Mouse (Mus musculus): ENCODE data around the gene Hk3. TPM values are rescaled to one million over a fixed set of nuclear protein-coding genes. Genes with fewer than 3 reads are reported as not detected.

The Hk3 gene
- polyA plus RNA-seq, 1 experiment from 2014 or later, result 1.2 TPM

- Histone ChIP-seq H3K36me3 (ENCODE audit: insufficient read depth) (no peaks in the 10 kb centered on the region), H3K9me3 (ENCODE audit: low read depth, low read length) (no peaks in the 10 kb centered on the region), H3K4me1 (ENCODE audit: insufficient read depth) (0 out of 2 replicates have a peak, but pooled peaks cover 7% of the 10 kb centered on the region), H3K9ac (no peak overlapping the region), H3K4me2 (no peak overlapping the region), H3K4me3 (ENCODE audit: low read depth, low read length) (no peak overlapping the region), H3K27me3 (ENCODE audit: insufficient read depth, low read length) (no peaks in the 10 kb centered on the region), H3K27ac (ENCODE audit: low read depth) (no peak overlapping the region)
- TF ChIP-seq CTCF (IDR thresholded peaks at IDR 0.05; ENCODE audit: low read depth), result peak; percentile 34; the same call in 1 of the 2 replicates
- DNase-seq (peak; percentile 63), ATAC-seq (ENCODE audit: insufficient read depth) (peak; percentile 55)
- WGBS, result 46% methylated on average over 11 of the region's 11 CpGs
Measured at GRCm38 (mm10) chr13:55004646-55005045, 16.5 kb downstream of the Hk3 start.

- H3K36me3 ChIP-seq (ENCODE audit: insufficient read depth), result no peaks in the 10 kb centered on the region
- H3K27ac ChIP-seq (ENCODE audit: low read depth), result no peak overlapping the region
- H3K9ac ChIP-seq, result no peak overlapping the region
- WGBS, result 72% methylated on average over 10 of the region's 10 CpGs
- no peak for ATAC-seq (ENCODE audit: insufficient read depth)
- no peak overlapping the region for H3K4me2 ChIP-seq
- no peaks in the 10 kb centered on the region for H3K27me3 ChIP-seq (ENCODE audit: insufficient read depth, low read length)
- TF ChIP-seq CTCF (IDR thresholded peaks at IDR 0.05; ENCODE audit: low read depth), result no peak
- H3K9me3 ChIP-seq (ENCODE audit: low read depth, low read length), result no peaks in the 10 kb centered on the region
- no peak for DNase-seq
- H3K4me3 ChIP-seq (ENCODE audit: low read depth, low read length), result no peak overlapping the region
- H3K4me1 ChIP-seq (ENCODE audit: insufficient read depth), result 0 out of 2 replicates have a peak, but pooled peaks cover 7% of the 10 kb centered on the region
Measured at GRCm38 (mm10) chr13:55002090-55002489, 19.1 kb downstream of the Hk3 start.

- DNase-seq (no peak), ATAC-seq (ENCODE audit: insufficient read depth) (no peak)
- no peaks in the 10 kb centered on the region for H3K36me3 ChIP-seq (ENCODE audit: insufficient read depth)
- H3K27ac ChIP-seq (ENCODE audit: low read depth), result no peak overlapping the region
- no peak overlapping the region for H3K4me3 ChIP-seq (ENCODE audit: low read depth, low read length)
- H3K9ac ChIP-seq, result no peak overlapping the region
- no peak for TF ChIP-seq CTCF (IDR thresholded peaks at IDR 0.05; ENCODE audit: low read depth)
- 70% methylated on average over 10 of the region's 10 CpGs for WGBS
- H3K27me3 ChIP-seq (ENCODE audit: insufficient read depth, low read length), result no peaks in the 10 kb centered on the region
- 0 out of 2 replicates have a peak, but pooled peaks cover 4% of the 10 kb centered on the region for H3K4me1 ChIP-seq (ENCODE audit: insufficient read depth)
- no peaks in the 10 kb centered on the region for H3K9me3 ChIP-seq (ENCODE audit: low read depth, low read length)
- H3K4me2 ChIP-seq, result no peak overlapping the region
Measured at GRCm38 (mm10) chr13:55000433-55000832, 20.8 kb downstream of the Hk3 start.

- DNase-seq (no peak), ATAC-seq (ENCODE audit: insufficient read depth) (no peak)
- TF ChIP-seq CTCF (IDR thresholded peaks at IDR 0.05; ENCODE audit: low read depth), result no peak
- no peak overlapping the region for H3K27ac ChIP-seq (ENCODE audit: low read depth)
- H3K4me1 ChIP-seq (ENCODE audit: insufficient read depth), result no peaks in the 10 kb centered on the region
- WGBS, result 93% methylated on average over 8 of the region's 8 CpGs
- H3K4me2 ChIP-seq, result no peak overlapping the region
- H3K9ac ChIP-seq, result no peak overlapping the region
- H3K4me3 ChIP-seq (ENCODE audit: low read depth, low read length), result no peak overlapping the region
- H3K36me3 ChIP-seq (ENCODE audit: insufficient read depth), result no peaks in the 10 kb centered on the region
- no peaks in the 10 kb centered on the region for H3K27me3 ChIP-seq (ENCODE audit: insufficient read depth, low read length)
- H3K9me3 ChIP-seq (ENCODE audit: low read depth, low read length), result no peaks in the 10 kb centered on the region
Measured at GRCm38 (mm10) chr13:54997568-54997967, 23.6 kb downstream of the Hk3 start.

- no peak for TF ChIP-seq CTCF (IDR thresholded peaks at IDR 0.05; ENCODE audit: low read depth)
- no peaks in the 10 kb centered on the region for H3K4me1 ChIP-seq (ENCODE audit: insufficient read depth)
- DNase-seq (no peak), ATAC-seq (ENCODE audit: insufficient read depth) (no peak)
- H3K9me3 ChIP-seq (ENCODE audit: low read depth, low read length), result no peaks in the 10 kb centered on the region
- H3K9ac ChIP-seq, result no peak overlapping the region
- H3K4me3 ChIP-seq (ENCODE audit: low read depth, low read length), result no peak overlapping the region
- H3K27me3 ChIP-seq (ENCODE audit: insufficient read depth, low read length), result no peaks in the 10 kb centered on the region
- no peak overlapping the region for H3K27ac ChIP-seq (ENCODE audit: low read depth)
- 63% methylated on average over 6 of the region's 6 CpGs for WGBS
- no peaks in the 10 kb centered on the region for H3K36me3 ChIP-seq (ENCODE audit: insufficient read depth)
- H3K4me2 ChIP-seq, result no peak overlapping the region
Measured at GRCm38 (mm10) chr13:54995161-54995560, 26.0 kb downstream of the Hk3 start.

GRCm38 (mm10) chr13:54994576-54994975 is 26.6 kb downstream of the Hk3 start:
- Histone ChIP-seq H3K27ac (ENCODE audit: low read depth) (no peak overlapping the region), H3K36me3 (ENCODE audit: insufficient read depth) (no peaks in the 10 kb centered on the region), H3K4me1 (ENCODE audit: insufficient read depth) (no peaks in the 10 kb centered on the region), H3K4me2 (no peak overlapping the region), H3K27me3 (ENCODE audit: insufficient read depth, low read length) (no peaks in the 10 kb centered on the region), H3K4me3 (ENCODE audit: low read depth, low read length) (no peak overlapping the region), H3K9ac (no peak overlapping the region), H3K9me3 (ENCODE audit: low read depth, low read length) (no peaks in the 10 kb centered on the region)
- ATAC-seq (ENCODE audit: insufficient read depth) (no peak), DNase-seq (no peak)
- no peak for TF ChIP-seq CTCF (IDR thresholded peaks at IDR 0.05; ENCODE audit: low read depth)
- WGBS, result 23% methylated on average over 4 of the region's 4 CpGs

GRCm38 (mm10) chr13:54992215-54992614 is 29.0 kb downstream of the Hk3 start:
- WGBS, result 82% methylated on average over 7 of the region's 7 CpGs
- Histone ChIP-seq H3K4me2 (no peak overlapping the region), H3K27me3 (ENCODE audit: insufficient read depth, low read length) (no peaks in the 10 kb centered on the region), H3K4me1 (ENCODE audit: insufficient read depth) (no peaks in the 10 kb centered on the region), H3K9ac (no peak overlapping the region), H3K9me3 (ENCODE audit: low read depth, low read length) (no peaks in the 10 kb centered on the region), H3K4me3 (ENCODE audit: low read depth, low read length) (no peak overlapping the region), H3K27ac (ENCODE audit: low read depth) (no peak overlapping the region), H3K36me3 (ENCODE audit: insufficient read depth) (no peaks in the 10 kb centered on the region)
- no peak for TF ChIP-seq CTCF (IDR thresholded peaks at IDR 0.05; ENCODE audit: low read depth)
- ATAC-seq (ENCODE audit: insufficient read depth) (no peak), DNase-seq (no peak)
